Mouse (Mus musculus) hindbrain, postnatal 0 days (tissue): ENCODE measurements around the gene Drc3. TPM values are rescaled to one million over a fixed set of nuclear protein-coding genes. Genes with fewer than 3 reads are reported as not detected.

Experiments
- ATAC-seq: fragments of 200-750 bp; cut with Nextera tagmentation; 2 replicates; pipeline ENCODE4 v1.8.0; 2017; ENCODE audit warnings: mild to moderate bottlenecking, moderate TSS enrichment, moderate library complexity
- DNase-seq: peaks from one replicate; pipeline ENCODE4 v3.0.0-alpha.2; 2015; ENCODE audit warnings: low spot score
- H3K27ac ChIP-seq: fragments of 300-500 bp; sonication (generic); 2 replicates; pipeline ENCODE4 v1.5.1; 2014; ENCODE audit warnings: mild to moderate bottlenecking
- H3K27me3 ChIP-seq: fragments of 300-500 bp; sonication (generic); 2 replicates; pipeline ENCODE4 v1.6.1; 2014; ENCODE audit warnings: low read length, mixed read lengths; ENCODE audit not compliant: insufficient read depth
- H3K36me3 ChIP-seq: fragments of 300-500 bp; sonication (generic); 2 replicates; pipeline ENCODE4 v1.6.1; 2014; ENCODE audit warnings: low read length, mixed read lengths; ENCODE audit not compliant: insufficient read depth
- H3K4me1 ChIP-seq: fragments of 300-500 bp; sonication (generic); 2 replicates; pipeline ENCODE4 v1.6.1; 2014; ENCODE audit warnings: antibody characterized with exemption, low read length, mixed read lengths; ENCODE audit not compliant: insufficient read depth
- H3K4me2 ChIP-seq: fragments of 300-500 bp; sonication (generic); 2 replicates; pipeline ENCODE4 v1.6.1; 2014; ENCODE audit warnings: low read depth, mild to moderate bottlenecking, low read length, moderate library complexity, mixed read lengths
- H3K4me3 ChIP-seq: fragments of 300-500 bp; sonication (generic); 2 replicates; pipeline ENCODE4 v1.5.1; 2014; ENCODE audit warnings: low read length
- H3K9ac ChIP-seq: fragments of 300-500 bp; sonication (generic); replicated peaks from 2 replicates; pipeline ENCODE4 v1.6.1; 2014; ENCODE audit warnings: mild to moderate bottlenecking, low read length, moderate library complexity, mixed read lengths
- H3K9me3 ChIP-seq: fragments of 300-500 bp; sonication (generic); 2 replicates; pipeline ENCODE4 v1.6.1; 2016; ENCODE audit warnings: low read length, mixed read lengths
- CTCF ChIP-seq: IDR thresholded peaks from 2 replicates; pipeline ENCODE4 v1.5.1; 2016; ENCODE audit warnings: antibody characterized with exemption, control low read depth, low read depth
- WGBS: fragments of 180-500 bp; shearing (Covaris S2); extraction: QIAGEN DNeasy Blood & Tissue Kit; methylation state at CpG from one replicate; pipeline ENCODE4 v1.1.7; 2014; 5-methylcytosine and 5-hydroxymethylcytosine counted together
- polyA plus RNA-seq: library from polyadenylated mRNA; unstranded; fragments of >200 nt; fragmentation: Nextera tagmentation; extraction: Ambion mirVana; gene quantifications from 2 replicates; pipeline ENCODE4 v1.2.1, GENCODE M21; 2015
- total RNA-seq: library from RNA; depleted of rRNA; stranded (reverse); fragments of >200 nt; gene quantifications from 2 replicates; pipeline ENCODE4 v1.2.3, GENCODE M21; 2014

Drc3 gene
- total and polyA plus RNA-seq, 2 experiments from 2014 or later = 6.8 to 8.4 TPM

GRCm38 (mm10) chr11:60412173-60412572 lies 59.0 kb downstream of the Drc3 start:
- Histone ChIP-seq H3K9me3 (no peaks in the 10 kb centered on the region), H3K9ac (no peak overlapping the region), H3K27ac (no peak overlapping the region), H3K4me2 (no peak overlapping the region), H3K36me3 (peaks cover 5% of the 10 kb centered on the region; the same call in 1 of the 2 replicates), H3K4me1 (peaks cover 6% of the 10 kb centered on the region), H3K4me3 (no peak overlapping the region), H3K27me3 (no peaks in the 10 kb centered on the region)
- 10% methylated on average over 3 of the region's 3 CpGs for WGBS
- no peak for ATAC-seq
- peak; percentile 77 for TF ChIP-seq CTCF
- DNase-seq = peak; percentile 95

GRCm38 (mm10) chr11:60412921-60413320 lies 59.8 kb downstream of the Drc3 start:
- Histone ChIP-seq H3K27ac (no peak overlapping the region), H3K4me3 (no peak overlapping the region), H3K27me3 (no peaks in the 10 kb centered on the region), H3K9ac (no peak overlapping the region), H3K4me1 (peaks cover 6% of the 10 kb centered on the region), H3K9me3 (no peaks in the 10 kb centered on the region), H3K36me3 (peaks cover 5% of the 10 kb centered on the region; the same call in 1 of the 2 replicates), H3K4me2 (no peak overlapping the region)
- no peak for ATAC-seq
- DNase-seq = no peak
- 86% methylated on average over 2 of the region's 2 CpGs for WGBS
- no peak for TF ChIP-seq CTCF

- under 1% methylated on average over 21 of the region's 21 CpGs for WGBS
- TF ChIP-seq CTCF = no peak
- Histone ChIP-seq H3K27ac (peak overlapping the region; percentile 73), H3K9me3 (no peaks in the 10 kb centered on the region), H3K36me3 (no peaks in the 10 kb centered on the region), H3K4me1 (peaks cover 17% of the 10 kb centered on the region), H3K4me3 (peak overlapping the region; percentile 91), H3K27me3 (no peaks in the 10 kb centered on the region), H3K4me2 (peak overlapping the region; percentile 93), H3K9ac (peak overlapping the region; percentile 69)
- ATAC-seq (no peak), DNase-seq (no peak)
These were observed 63.4 kb downstream of the Drc3 start for GRCm38 (mm10) chr11:60416590-60416962.

GRCm38 (mm10) chr11:60416963-60417716 lies 64.0 kb downstream of the Drc3 start, which contains the start of gene Gid4:
TSS of gene Gid4 (plus strand) at chr11:60417145.
- Histone ChIP-seq H3K27me3 (no peaks in the 10 kb centered on the region), H3K4me2 (peak within 1 kb of the TSS; percentile 93), H3K4me3 (peak within 1 kb of the TSS; percentile 91), H3K27ac (peak within 1 kb of the TSS; percentile 89), H3K4me1 (peaks cover 17% of the 10 kb centered on the region), H3K36me3 (no peaks in the 10 kb centered on the region), H3K9ac (peak within 1 kb of the TSS; percentile 92), H3K9me3 (no peaks in the 10 kb centered on the region)
- no peak for TF ChIP-seq CTCF
- DNase-seq = peak; percentile 100
- ATAC-seq = peak; percentile 98
- whole genome bisulfite sequencing = under 1% methylated on average over 45 of the region's 81 CpGs

- ATAC-seq (peak; percentile 46), DNase-seq (peak; percentile 36)
- peak within 1 kb of the TSS; percentile 92 for H3K9ac ChIP-seq
- peak within 1 kb of the TSS; percentile 93 for H3K4me2 ChIP-seq
- H3K27ac ChIP-seq = peak within 1 kb of the TSS; percentile 89
- no peaks in the 10 kb centered on the region for H3K36me3 ChIP-seq
- no peak for TF ChIP-seq CTCF
- H3K27me3 ChIP-seq = no peaks in the 10 kb centered on the region
- WGBS = under 1% methylated on average over 34 of the region's 39 CpGs
- H3K4me1 ChIP-seq = peaks cover 17% of the 10 kb centered on the region
- H3K4me3 ChIP-seq = peak within 1 kb of the TSS; percentile 91
- H3K9me3 ChIP-seq = no peaks in the 10 kb centered on the region
These were observed 64.8 kb downstream of the Drc3 start, which contains the start of gene Atpaf2 for GRCm38 (mm10) chr11:60417717-60418472. TSS of gene Atpaf2 (minus strand) at chr11:60418457.

GRCm38 (mm10) chr11:60418473-60418803 lies 65.3 kb downstream of the Drc3 start:
- Histone ChIP-seq H3K9me3 (no peaks in the 10 kb centered on the region), H3K4me1 (peaks cover 17% of the 10 kb centered on the region), H3K4me2 (peak overlapping the region; percentile 93), H3K4me3 (peak overlapping the region; percentile 91), H3K27me3 (no peaks in the 10 kb centered on the region), H3K36me3 (no peaks in the 10 kb centered on the region), H3K9ac (peak overlapping the region; percentile 92), H3K27ac (peak overlapping the region; percentile 89)
- TF ChIP-seq CTCF = no peak
- ATAC-seq (no peak), DNase-seq (no peak)
- 29% methylated on average over 6 of the region's 6 CpGs for WGBS
